Mouse (Mus musculus): ENCODE data around the gene Rps26. TPM values are rescaled to one million over a fixed set of nuclear protein-coding genes. Genes with fewer than 3 reads are reported as not detected.

The Rps26 gene
- polyA plus RNA-seq (2016; fragmentation: Nextera tagmentation; extraction: Ambion mirVana) = 400 and 429 TPM in 2 replicates

- DNase-seq (ENCODE audit: low spot score) = peak; percentile 96
- Histone ChIP-seq H3K36me3 (peaks cover 29% of the 10 kb centered on the region), H3K27me3 (ENCODE audit: insufficient read depth, poor library complexity, severe bottlenecking) (no peaks in the 10 kb centered on the region), H3K9me3 (no peaks in the 10 kb centered on the region), H3K4me3 (peak within 1 kb of the TSS; percentile 85), H3K27ac (peak within 1 kb of the TSS; percentile 96), H3K4me1 (peaks cover 10% of the 10 kb centered on the region)
- 2% methylated on average over 40 of the region's 40 CpGs for whole genome bisulfite sequencing
Measured at GRCm38 (mm10) chr10:128626311-128627310, at the start of gene Rps26. Gene Rps26 (minus strand): TSS chr10:128626747.

GRCm38 (mm10) chr10:128674469-128675008, 48.0 kb upstream of the Rps26 start:
- peaks cover 20% of the 10 kb centered on the region; the same call in 1 of the 2 replicates for H3K27me3 ChIP-seq (ENCODE audit: insufficient read depth, poor library complexity, severe bottlenecking)
- DNase-seq (ENCODE audit: low spot score) = no peak
- H3K36me3 ChIP-seq = peaks cover 14% of the 10 kb centered on the region
- H3K27ac ChIP-seq = peak overlapping the region; percentile 84
- H3K9me3 ChIP-seq = no peaks in the 10 kb centered on the region
- peak overlapping the region; percentile 88 for H3K4me3 ChIP-seq
- WGBS = 1% methylated on average over 9 of the region's 9 CpGs
- peaks cover 14% of the 10 kb centered on the region; the same call in 1 of the 2 replicates for H3K4me1 ChIP-seq

GRCm38 (mm10) chr10:128673763-128674468, 47.4 kb upstream of the Rps26 start, which contains the start of gene Suox:
Gene Suox (minus strand): TSS chr10:128674073.
- H3K4me1 ChIP-seq = peaks cover 16% of the 10 kb centered on the region
- H3K9me3 ChIP-seq = no peaks in the 10 kb centered on the region
- under 1% methylated on average over 57 of the region's 60 CpGs for WGBS
- H3K27ac ChIP-seq = peak within 1 kb of the TSS; percentile 84
- H3K36me3 ChIP-seq = peaks cover 9% of the 10 kb centered on the region; the same call in 1 of the 2 replicates
- peak; percentile 96 for DNase-seq (ENCODE audit: low spot score)
- peak within 1 kb of the TSS; percentile 88 for H3K4me3 ChIP-seq
- H3K27me3 ChIP-seq (ENCODE audit: insufficient read depth, poor library complexity, severe bottlenecking) = peaks cover 20% of the 10 kb centered on the region; the same call in 1 of the 2 replicates

- H3K27ac ChIP-seq = no peak overlapping the region
- H3K4me3 ChIP-seq = no peak overlapping the region
Measured at GRCm38 (mm10) chr10:128671148-128671547, 44.6 kb upstream of the Rps26 start.

GRCm38 (mm10) chr10:128668790-128669672, 42.5 kb upstream of the Rps26 start:
- DNase-seq (ENCODE audit: low spot score) = no peak
- peak overlapping the region; percentile 88 for H3K27ac ChIP-seq
- no peaks in the 10 kb centered on the region for H3K9me3 ChIP-seq
- H3K4me3 ChIP-seq = peak overlapping the region; percentile 88
- peaks cover 20% of the 10 kb centered on the region; the same call in 1 of the 2 replicates for H3K27me3 ChIP-seq (ENCODE audit: insufficient read depth, poor library complexity, severe bottlenecking)
- H3K4me1 ChIP-seq = peaks cover 19% of the 10 kb centered on the region
- 1% methylated on average over 42 of the region's 42 CpGs for WGBS
- peaks cover 9% of the 10 kb centered on the region; the same call in 1 of the 2 replicates for H3K36me3 ChIP-seq

More at GRCm38 (mm10) chr10:128671148-128671547, 44.6 kb upstream of the Rps26 start:
- no peaks in the 10 kb centered on the region for H3K9me3 ChIP-seq
- 90% methylated on average over 9 of the region's 9 CpGs for WGBS
- H3K4me1 ChIP-seq = peaks cover 22% of the 10 kb centered on the region
- H3K36me3 ChIP-seq = peaks cover 9% of the 10 kb centered on the region; the same call in 1 of the 2 replicates
- peaks cover 20% of the 10 kb centered on the region; the same call in 1 of the 2 replicates for H3K27me3 ChIP-seq (ENCODE audit: insufficient read depth, poor library complexity, severe bottlenecking)
- no peak for DNase-seq (ENCODE audit: low spot score)

GRCm38 (mm10) chr10:128665806-128666205, 39.3 kb upstream of the Rps26 start:
- H3K27ac ChIP-seq = no peak overlapping the region
- H3K4me1 ChIP-seq = peaks cover 7% of the 10 kb centered on the region
- no peak for DNase-seq (ENCODE audit: low spot score)
- H3K9me3 ChIP-seq = no peaks in the 10 kb centered on the region
- H3K27me3 ChIP-seq (ENCODE audit: insufficient read depth, poor library complexity, severe bottlenecking) = peaks cover 7% of the 10 kb centered on the region; the same call in 1 of the 2 replicates
- H3K36me3 ChIP-seq = peaks cover under 1% of the 10 kb centered on the region; the same call in 1 of the 2 replicates
- WGBS = 85% methylated on average over 2 of the region's 2 CpGs
- no peak overlapping the region for H3K4me3 ChIP-seq

GRCm38 (mm10) chr10:128665307-128665706, 38.8 kb upstream of the Rps26 start:
- H3K4me3 ChIP-seq = no peak overlapping the region
- WGBS = 74% methylated on average over 3 of the region's 3 CpGs
- no peak for DNase-seq (ENCODE audit: low spot score)
- peaks cover 2% of the 10 kb centered on the region; the same call in 1 of the 2 replicates for H3K27me3 ChIP-seq (ENCODE audit: insufficient read depth, poor library complexity, severe bottlenecking)
- no peaks in the 10 kb centered on the region for H3K36me3 ChIP-seq
- H3K4me1 ChIP-seq = peaks cover 7% of the 10 kb centered on the region
- no peak overlapping the region for H3K27ac ChIP-seq
- no peaks in the 10 kb centered on the region for H3K9me3 ChIP-seq

- Histone ChIP-seq H3K4me3 (no peak overlapping the region), H3K27ac (no peak overlapping the region), H3K4me1 (peaks cover 8% of the 10 kb centered on the region), H3K27me3 (ENCODE audit: insufficient read depth, poor library complexity, severe bottlenecking) (no peaks in the 10 kb centered on the region), H3K9me3 (no peaks in the 10 kb centered on the region), H3K36me3 (no peaks in the 10 kb centered on the region)
- 71% methylated on average over 3 of the region's 3 CpGs for WGBS
- DNase-seq (ENCODE audit: low spot score) = no peak
Measured at GRCm38 (mm10) chr10:128664808-128665207, 38.3 kb upstream of the Rps26 start.

- Histone ChIP-seq H3K36me3 (no peaks in the 10 kb centered on the region), H3K9me3 (no peaks in the 10 kb centered on the region), H3K27me3 (ENCODE audit: insufficient read depth, poor library complexity, severe bottlenecking) (no peaks in the 10 kb centered on the region), H3K4me1 (peaks cover 9% of the 10 kb centered on the region), H3K4me3 (no peak overlapping the region), H3K27ac (no peak overlapping the region)
- no peak for DNase-seq (ENCODE audit: low spot score)
- WGBS = 49% methylated on average over 5 of the region's 5 CpGs
Measured at GRCm38 (mm10) chr10:128663441-128664220, 37.1 kb upstream of the Rps26 start.

GRCm38 (mm10) chr10:128662465-128662864, 35.9 kb upstream of the Rps26 start:
- Histone ChIP-seq H3K4me1 (0 out of 2 replicates have a peak, but pooled peaks cover 6% of the 10 kb centered on the region), H3K36me3 (no peaks in the 10 kb centered on the region), H3K9me3 (no peaks in the 10 kb centered on the region), H3K27ac (no peak overlapping the region), H3K27me3 (ENCODE audit: insufficient read depth, poor library complexity, severe bottlenecking) (no peaks in the 10 kb centered on the region), H3K4me3 (no peak overlapping the region)
- no peak for DNase-seq (ENCODE audit: low spot score)

- Histone ChIP-seq H3K4me3 (no peak overlapping the region; the same call in 1 of the 2 replicates), H3K27me3 (ENCODE audit: insufficient read depth, poor library complexity, severe bottlenecking) (no peaks in the 10 kb centered on the region), H3K36me3 (no peaks in the 10 kb centered on the region), H3K9me3 (no peaks in the 10 kb centered on the region), H3K27ac (0 out of 2 replicates have a peak overlapping the region, but pooled peaks have one; percentile 23), H3K4me1 (peaks cover 10% of the 10 kb centered on the region)
- 32% methylated on average over 9 of the region's 9 CpGs for WGBS
- DNase-seq (ENCODE audit: low spot score) = no peak
Measured at GRCm38 (mm10) chr10:128659490-128659889, 32.9 kb upstream of the Rps26 start.

All from heart, embryonic 10.5 days (tissue).